Mouse (Mus musculus): ENCODE measurements around the gene Epha3.

Gene Epha3

DNA sequence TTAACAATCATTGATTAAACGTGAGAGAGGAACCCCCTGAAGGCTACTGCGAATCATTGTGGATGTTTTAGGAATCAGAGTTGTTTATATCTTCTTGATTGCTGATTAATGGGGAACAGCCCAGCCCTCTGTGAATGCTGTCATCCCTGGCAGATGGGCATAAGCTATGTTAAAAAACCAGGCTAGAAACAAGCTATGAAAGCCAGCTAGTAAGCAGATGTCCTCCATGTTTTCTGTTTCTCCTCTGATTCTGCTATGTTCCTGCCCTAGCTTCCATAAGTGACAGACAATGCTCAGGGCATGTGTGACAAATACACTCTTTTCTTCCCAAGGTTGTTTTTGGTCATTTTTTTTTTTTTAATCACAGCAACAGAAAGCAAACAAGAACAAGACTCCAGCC, 206.2 kb downstream of the Epha3 start:
- DNase-seq (ENCODE audit: low spot score in 2 of 2), result no peak

GRCm38 (mm10) chr16:63653393-63653918, 210.5 kb downstream of the Epha3 start:
- no peak for DNase-seq (ENCODE audit: low spot score in 2 of 2)

- DNase-seq (ENCODE audit: low spot score in 2 of 2), result no peak
These were observed 213.2 kb downstream of the Epha3 start for GRCm38 (mm10) chr16:63650760-63651159.

GRCm38 (mm10) chr16:63646577-63646976, 217.4 kb downstream of the Epha3 start:
- DNase-seq (ENCODE audit: low spot score in 2 of 2), result no peak

DNA sequence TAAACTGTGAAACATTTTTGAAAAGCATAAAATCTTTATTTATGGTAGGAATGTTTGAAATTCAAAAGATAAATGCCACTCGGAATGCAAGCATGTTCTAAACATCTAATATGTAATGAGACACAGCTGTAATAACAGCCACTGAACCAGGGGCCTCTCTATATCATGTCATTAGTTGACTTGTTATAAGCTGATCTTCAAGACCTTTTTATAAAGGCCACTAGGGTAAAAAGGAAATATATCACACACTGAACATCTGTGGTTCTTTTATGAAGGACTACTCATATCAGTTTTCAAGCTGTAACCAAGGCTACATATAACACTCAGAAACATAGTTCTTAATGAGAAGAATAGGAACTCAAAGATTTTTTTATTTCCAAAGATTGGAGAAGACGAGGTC, 221.3 kb downstream of the Epha3 start:
- no peak for DNase-seq (ENCODE audit: low spot score in 2 of 2)

- no peak for DNase-seq (ENCODE audit: low spot score in 2 of 2)
These were observed 222.4 kb downstream of the Epha3 start for GRCm38 (mm10) chr16:63641603-63642002.

GRCm38 (mm10) chr16:63638701-63639100, 225.3 kb downstream of the Epha3 start:
- DNase-seq (ENCODE audit: low spot score in 2 of 2), result no peak

- no peak for DNase-seq (ENCODE audit: low spot score in 2 of 2)
These were observed 230.2 kb downstream of the Epha3 start for GRCm38 (mm10) chr16:63633748-63634166.

DNA sequence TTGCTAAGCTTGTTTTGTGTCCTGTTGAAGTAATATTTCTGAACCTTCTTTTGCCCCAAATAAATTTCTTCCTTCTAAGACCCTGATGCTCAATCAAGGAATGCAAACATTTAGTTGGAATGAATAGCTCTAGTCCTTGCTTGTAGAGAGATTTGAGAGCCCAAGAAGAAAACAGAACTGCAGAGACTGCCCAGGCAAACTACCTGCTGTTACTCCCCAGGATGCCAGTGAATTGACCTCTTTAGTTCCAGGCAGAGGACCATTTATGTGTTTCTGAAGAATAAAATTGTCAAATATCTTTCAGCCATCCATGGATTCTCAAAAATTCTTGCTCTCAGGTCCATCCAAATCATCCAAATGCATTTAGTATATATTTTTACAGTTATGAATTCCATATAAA, 238.7 kb downstream of the Epha3 start:
- no peak for DNase-seq (ENCODE audit: low spot score in 2 of 2)

DNA sequence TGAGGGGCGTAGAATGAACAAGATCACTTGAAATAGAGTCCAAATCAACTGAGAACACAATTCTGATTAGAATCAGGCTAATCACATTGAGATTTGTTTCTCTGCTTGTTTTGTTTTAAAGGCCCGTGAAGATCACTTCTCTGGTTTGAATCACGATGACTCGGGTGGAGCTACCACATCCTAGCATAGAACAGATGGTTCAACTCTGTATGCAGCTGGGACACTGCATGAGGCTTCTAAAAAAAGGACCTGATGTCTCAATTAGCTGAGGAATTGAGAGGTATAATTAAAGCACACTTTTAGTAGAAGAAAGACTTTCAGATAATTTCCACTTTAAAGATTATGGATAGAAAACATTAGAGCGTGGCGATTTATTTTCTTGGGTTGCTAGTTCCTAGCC, 242.1 kb downstream of the Epha3 start:
- DNase-seq (ENCODE audit: low spot score in 2 of 2), result no peak

DNA sequence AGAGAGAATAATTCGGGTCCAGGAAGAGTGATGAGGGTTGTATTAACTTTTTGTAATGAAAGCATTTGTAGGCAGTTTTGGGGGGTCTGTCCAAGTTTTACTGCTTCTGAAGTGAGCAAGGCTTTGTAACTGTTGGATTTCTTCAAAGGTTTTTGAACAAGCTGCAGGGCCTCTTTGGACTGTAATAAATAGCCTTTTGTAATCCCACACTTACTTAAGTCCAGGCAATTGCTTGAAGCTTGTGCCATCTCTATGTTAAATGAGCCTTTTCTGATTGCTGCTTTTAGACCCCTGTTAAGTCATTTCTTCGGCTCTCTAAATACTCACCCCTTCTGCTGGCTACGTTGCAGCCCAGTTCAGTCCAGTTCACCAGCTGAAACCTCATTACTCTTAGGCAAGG, 248.6 kb downstream of the Epha3 start:
- no peak for DNase-seq (ENCODE audit: low spot score in 2 of 2)

- DNase-seq (ENCODE audit: low spot score in 2 of 2), result no peak
These were observed 251.0 kb downstream of the Epha3 start for GRCm38 (mm10) chr16:63613006-63613405.

DNA sequence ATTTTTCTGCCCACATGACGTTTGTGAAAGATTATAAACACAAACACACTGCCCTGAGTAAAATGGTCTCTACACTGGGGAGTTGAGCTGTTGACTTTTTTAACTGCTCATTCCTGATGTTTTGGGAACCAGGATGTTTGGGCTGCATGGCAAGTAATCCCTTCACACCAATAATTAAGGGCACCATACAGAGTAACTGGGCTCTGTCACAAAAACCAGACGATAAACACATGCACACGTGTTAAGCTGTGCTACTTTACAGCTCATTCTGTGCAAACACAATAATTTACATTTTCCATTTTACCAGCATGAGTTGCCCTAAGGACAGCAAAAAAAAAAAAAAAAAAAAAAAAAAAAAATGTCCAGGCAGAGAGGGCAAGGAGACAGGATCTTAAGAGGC, 263.7 kb downstream of the Epha3 start:
- no peak for DNase-seq (ENCODE audit: low spot score in 2 of 2)

GRCm38 (mm10) chr16:63594656-63595055, 269.3 kb downstream of the Epha3 start:
- no peak for DNase-seq (ENCODE audit: low spot score in 2 of 2)

DNA sequence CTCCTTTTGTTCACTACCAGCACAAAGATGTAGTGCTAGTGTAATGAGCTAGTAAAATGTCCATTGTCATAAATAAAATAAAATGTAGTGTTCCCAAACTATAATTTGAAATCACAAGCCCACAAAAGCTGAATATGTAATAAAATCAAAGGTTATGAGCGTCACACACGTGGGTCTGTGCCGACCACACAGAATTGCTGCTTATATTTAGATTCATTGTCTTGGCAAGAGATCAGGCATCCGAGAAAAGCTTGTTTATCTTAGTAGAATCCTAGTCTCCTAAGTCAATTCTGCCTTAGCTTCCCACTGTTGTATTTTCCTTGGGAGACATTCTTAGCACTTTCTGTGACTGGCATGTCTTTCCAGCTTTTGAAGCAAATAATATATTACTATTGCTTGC, 294.2 kb downstream of the Epha3 start:
- DNase-seq (ENCODE audit: low spot score in 2 of 2), result no peak

DNA sequence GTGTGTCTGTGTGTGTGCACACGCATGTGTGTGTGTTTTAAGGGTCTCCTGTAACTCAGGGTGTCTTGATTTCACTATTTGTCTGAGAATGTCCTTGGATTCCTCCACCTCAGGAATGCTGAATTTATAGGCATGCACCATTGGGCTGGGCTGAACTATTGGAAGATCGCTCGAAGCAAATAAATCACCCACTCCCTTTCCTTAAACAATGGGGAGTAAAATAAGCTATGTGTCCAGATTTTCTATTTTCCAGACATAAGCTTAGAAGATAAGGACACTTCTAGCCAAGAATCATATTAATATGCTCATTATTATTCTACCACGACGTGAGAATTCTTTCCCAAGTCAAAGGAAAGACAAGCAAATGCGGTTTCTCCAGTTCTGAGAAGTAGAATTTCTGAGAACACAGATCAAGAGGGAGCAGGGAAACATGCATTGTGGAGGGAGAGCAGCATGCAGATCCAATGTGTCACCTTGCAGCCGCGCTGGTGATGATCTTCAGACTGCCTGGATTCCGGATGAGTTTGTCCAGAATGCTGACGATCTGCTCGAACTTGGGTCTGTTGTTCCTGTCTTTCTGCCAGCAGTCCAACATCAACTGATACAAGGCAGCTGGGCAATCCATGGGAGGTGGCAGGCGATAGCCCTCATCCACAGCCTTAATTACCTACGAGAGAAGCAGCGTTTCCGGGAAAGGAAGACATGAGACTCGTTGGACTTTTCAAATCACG, 297.7 kb downstream of the Epha3 start:
- no peak for DNase-seq (ENCODE audit: low spot score in 2 of 2)

DNA sequence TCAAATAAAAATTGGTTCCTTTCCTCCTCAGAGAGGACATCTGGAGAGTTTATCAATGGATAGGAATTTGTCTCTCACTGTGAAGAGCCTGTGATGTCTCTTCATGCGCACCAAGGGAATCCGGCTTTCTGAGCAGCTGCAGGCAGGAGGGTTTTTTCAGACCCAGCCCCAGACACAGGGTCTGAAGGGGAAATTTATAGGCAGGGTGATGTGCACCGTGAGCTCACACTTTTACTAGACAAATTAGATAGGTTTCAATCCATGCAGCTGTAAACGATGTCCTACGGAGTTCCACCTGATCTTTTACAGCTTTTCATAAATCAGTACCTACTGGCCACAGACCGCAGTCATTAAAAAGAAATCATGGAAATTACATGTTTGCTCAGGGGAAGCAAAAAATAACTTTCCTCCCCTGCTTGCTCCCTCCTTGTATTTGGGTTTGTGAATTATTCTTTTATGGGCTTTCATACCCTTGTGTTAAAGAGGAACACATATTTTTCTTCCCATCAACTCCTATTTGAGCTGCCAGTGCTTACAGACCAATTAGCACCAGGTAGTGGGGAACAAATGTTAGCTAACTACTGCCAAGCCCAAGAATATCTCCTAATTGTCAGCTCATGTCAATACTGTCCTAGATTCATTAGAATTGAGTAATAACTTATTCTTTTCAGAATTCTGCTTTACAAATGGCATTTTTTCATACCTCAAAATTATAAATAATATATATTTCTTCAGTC, 307.4 kb downstream of the Epha3 start:
- DNase-seq (ENCODE audit: low spot score in 2 of 2), result no peak

GRCm38 (mm10) chr16:63552531-63552930, 311.4 kb downstream of the Epha3 start:
- no peak for DNase-seq (ENCODE audit: low spot score in 2 of 2)

DNA sequence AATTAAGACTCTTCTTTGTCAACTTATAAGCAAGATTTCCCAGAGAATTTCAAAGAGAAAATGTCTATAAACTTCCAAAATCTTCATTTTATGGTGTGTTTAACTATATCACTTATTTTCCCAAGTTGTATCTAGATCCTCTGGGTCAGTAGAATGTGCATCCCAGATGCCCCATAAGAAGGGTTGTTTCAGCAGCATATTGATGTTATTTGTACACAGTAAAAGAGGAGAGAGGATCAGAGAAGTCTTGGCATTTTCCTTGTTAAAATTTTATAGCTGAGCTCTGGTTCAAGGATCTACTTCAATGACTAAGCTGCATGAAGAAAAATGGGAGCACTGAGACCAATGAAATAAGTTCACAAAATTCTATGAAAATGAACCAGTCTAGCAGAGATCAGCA, 324.5 kb downstream of the Epha3 start:
- DNase-seq (ENCODE audit: low spot score in 2 of 2), result no peak

- DNase-seq (ENCODE audit: low spot score in 2 of 2), result no peak
These were observed 335.2 kb downstream of the Epha3 start for GRCm38 (mm10) chr16:63528821-63529220.

DNA sequence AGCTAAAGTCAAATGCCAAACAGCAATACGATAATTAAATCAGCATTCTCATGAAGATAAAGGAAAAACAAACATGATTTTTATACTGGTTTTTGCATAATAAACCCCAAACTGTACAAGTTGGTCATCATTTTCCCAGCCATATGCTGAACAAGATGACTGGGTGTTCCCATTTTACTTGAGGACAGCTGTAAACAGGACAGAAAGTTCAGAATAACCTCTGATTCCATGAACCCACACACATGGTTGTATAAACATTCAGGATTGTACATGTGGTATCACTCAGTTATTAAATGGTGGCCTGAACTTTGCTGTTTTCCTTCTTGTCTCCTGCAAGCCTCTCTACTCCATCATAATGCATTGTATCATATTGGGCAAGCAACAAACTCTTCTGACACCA, 346.3 kb downstream of the Epha3 start:
- no peak for DNase-seq (ENCODE audit: low spot score in 2 of 2)

GRCm38 (mm10) chr16:63510069-63510468, 353.9 kb downstream of the Epha3 start:
- DNase-seq (ENCODE audit: low spot score in 2 of 2), result no peak

DNA sequence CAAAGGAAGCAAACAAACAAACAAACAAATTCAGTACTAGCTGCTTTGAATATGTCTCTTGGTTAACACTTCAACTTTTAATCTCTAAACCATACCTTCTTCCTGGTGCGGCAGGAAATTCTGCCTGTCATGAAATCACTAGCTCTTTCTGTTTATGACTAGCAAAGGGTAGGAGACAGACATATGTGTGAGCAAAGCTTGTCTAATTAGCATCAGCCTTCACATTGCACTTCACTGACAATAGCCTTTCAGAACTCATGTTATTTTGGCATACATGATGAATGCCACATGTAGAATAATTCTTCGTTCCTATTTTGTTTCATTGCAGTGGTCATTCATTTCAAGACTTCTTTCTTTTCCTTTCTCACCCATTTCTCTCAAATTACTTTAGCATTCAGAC, 357.5 kb downstream of the Epha3 start:
- no peak for DNase-seq (ENCODE audit: low spot score in 2 of 2)

Data from frontal cortex, postnatal 10 days (tissue).